9 mouse cellular contexts compared by ENCODE assay signal in the genomic region with DNA sequence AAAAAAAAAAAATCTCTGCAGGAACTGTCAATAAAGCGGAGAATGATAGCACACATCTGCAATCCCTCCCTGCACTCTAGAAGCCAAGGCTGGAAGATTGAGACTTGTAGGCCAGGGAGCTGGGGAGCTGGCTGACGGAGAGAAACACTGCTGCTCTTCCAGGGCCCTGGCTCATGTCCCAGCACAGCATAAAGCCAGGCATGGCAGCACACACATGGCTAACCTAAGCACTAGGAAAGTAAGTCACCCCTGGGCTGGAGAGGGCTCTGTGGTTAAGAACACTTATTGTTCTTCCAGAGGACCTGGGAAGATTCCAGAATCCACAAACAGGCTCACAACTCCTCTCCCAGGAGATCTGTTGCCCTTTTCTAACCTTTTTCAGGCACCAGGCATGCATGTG. TPM values are rescaled to one million over a fixed set of nuclear protein-coding genes. Genes with fewer than 3 reads are reported as not detected.
DNase-seq lines count a peak whose midpoint lies in the region; ATAC-seq and TF ChIP-seq lines count a peak whose summit lies in the region.
"Had no signal": no experiment of that assay in that cellular context is flagged by ENCODE, and none has a peak within 500 bp of the region (broad histone marks: within the 10 kb centered on the region; RNA-seq: fewer than 3 reads in every experiment).

No protein-coding gene starts in this region.

- H3K4me1 ChIP-seq in heart, embryonic 10.5 days = peaks cover 9% of the 10 kb centered on the region
- H3K4me1 ChIP-seq in lung, postnatal 0 days (ENCODE audit: insufficient read depth, low read depth, low read length) = 0 out of 2 replicates have a peak, but pooled peaks cover 6% of the 10 kb centered on the region
- H3K4me1 ChIP-seq: neural tube, embryonic 12.5 days had no signal

- H3K4me2 ChIP-seq in lung, postnatal 0 days (replicated peaks; ENCODE audit: low read depth, low read length) = no peak overlapping the region
- H3K4me2 ChIP-seq: neural tube, embryonic 12.5 days had no signal

- peaks cover 3% of the 10 kb centered on the region; the same call in 1 of the 2 replicates for H3K36me3 ChIP-seq in heart, embryonic 10.5 days
- no peaks in the 10 kb centered on the region for H3K36me3 ChIP-seq in lung, postnatal 0 days (ENCODE audit: insufficient read depth, low read length)

- DNase-seq in left cerebral cortex, adult 2 months (ENCODE audit: extremely low spot score in 1 of 2, low spot score in 2 of 2) = no peak
- DNase-seq in left cerebral cortex, postnatal 36 days (ENCODE audit: low spot score in 2 of 2) = no peak
- peak; percentile 58 to 76 for DNase-seq in cerebellum, postnatal 25 days
- DNase-seq in heart, embryonic 10.5 days (ENCODE audit: low spot score) = no peak
- peak; percentile 78 for DNase-seq in lung, postnatal 0 days (ENCODE audit: low spot score)
- no peak for DNase-seq in urinary bladder, postnatal 14 days (ENCODE audit: low spot score)
- DNase-seq in spleen, postnatal 10 days (ENCODE audit: low spot score in 2 of 2) = no peak
- no peak for DNase-seq in ovary, postnatal 10 days (ENCODE audit: low spot score)

- intact Hi-C loops in left cerebral cortex, adult 2 months (cut with DNase I) = no loop called here
- intact Hi-C loops in left cerebral cortex, postnatal 36 days (cut with DNase I) = no loop called here

- H3K9me3 ChIP-seq in heart, embryonic 10.5 days = no peaks in the 10 kb centered on the region
- no peaks in the 10 kb centered on the region for H3K9me3 ChIP-seq in lung, postnatal 0 days (ENCODE audit: low read length)
- H3K9me3 ChIP-seq: neural tube, embryonic 12.5 days had no signal

- no peaks in the 10 kb centered on the region for H3K27me3 ChIP-seq in heart, embryonic 10.5 days (ENCODE audit: insufficient read depth, poor library complexity, severe bottlenecking)
- H3K27me3 ChIP-seq in lung, postnatal 0 days (replicated peaks; ENCODE audit: insufficient read depth, low read length) = no peaks in the 10 kb centered on the region
- H3K27me3 ChIP-seq: neural tube, embryonic 12.5 days had no signal

- H3K27ac ChIP-seq in left cerebral cortex, adult 2 months = peak overlapping the region; percentile 50
- H3K27ac ChIP-seq in heart, embryonic 10.5 days = peak overlapping the region; percentile 3; the same call in 1 of the 2 replicates
- H3K27ac ChIP-seq in lung, postnatal 0 days (ENCODE audit: low read length) = peak overlapping the region; percentile 84
- H3K27ac ChIP-seq: neural tube, embryonic 12.5 days had no signal

- TF ChIP-seq EP300 in lung, postnatal 0 days (IDR thresholded peaks at IDR 0.05) = no peak

- H3K9ac ChIP-seq in lung, postnatal 0 days (replicated peaks; ENCODE audit: low read depth) = no peak overlapping the region
- H3K9ac ChIP-seq: neural tube, embryonic 12.5 days had no signal

- H3K4me3 ChIP-seq in left cerebral cortex, adult 2 months = no peak overlapping the region
- no peak overlapping the region for H3K4me3 ChIP-seq in heart, embryonic 10.5 days
- H3K4me3 ChIP-seq in lung, postnatal 0 days (ENCODE audit: low read depth, low read length) = no peak overlapping the region
- H3K4me3 ChIP-seq: neural tube, embryonic 12.5 days had no signal

- peak; percentile 34 for ATAC-seq in lung, postnatal 0 days

- TF ChIP-seq CTCF in left cerebral cortex, adult 2 months (IDR thresholded peaks at IDR 0.05) = no peak
- TF ChIP-seq CTCF in lung, postnatal 0 days (IDR thresholded peaks at IDR 0.05) = no peak

- WGBS in heart, embryonic 10.5 days = 76% methylated on average over 2 of the region's 2 CpGs
- WGBS in lung, postnatal 0 days = 34% methylated on average over 2 of the region's 2 CpGs

RNA-seq across cellular contexts. Expression of gene Pgd, which starts 6.1 kb away (rescaled TPM):
- 10 to 100 TPM; 35.1 to 36.5 TPM for total RNA-seq in left cerebral cortex, adult 2 months (2021)
- total RNA-seq in left cerebral cortex, postnatal 36 days (2021) = 10 to 100 TPM; 35.2 to 36.5 TPM
- 116 and 133 TPM in 2 replicates for polyA plus RNA-seq in heart, embryonic 10.5 days (2016; fragmentation: Nextera tagmentation; extraction: Ambion mirVana)
- polyA plus RNA-seq in lung, postnatal 0 days (2015; fragmentation: Nextera tagmentation; extraction: Ambion mirVana) = 113 and 119 TPM in 2 replicates

RNA-seq across cellular contexts. Expression of gene Cenps, which starts 35.2 kb away (rescaled TPM):
- total RNA-seq in left cerebral cortex, adult 2 months (2021) = 10 to 100 TPM; 30.5 to 32.7 TPM
- 10 to 100 TPM; 20.0 to 24.3 TPM for total RNA-seq in left cerebral cortex, postnatal 36 days (2021)
- 29.7 and 38.6 TPM in 2 replicates for polyA plus RNA-seq in heart, embryonic 10.5 days (2016; fragmentation: Nextera tagmentation; extraction: Ambion mirVana)
- 4.9 and 5.3 TPM in 2 replicates for polyA plus RNA-seq in lung, postnatal 0 days (2015; fragmentation: Nextera tagmentation; extraction: Ambion mirVana)

RNA-seq across cellular contexts. Expression of gene Cort, which starts 46.1 kb away (rescaled TPM):
- total RNA-seq in left cerebral cortex, adult 2 months (2021) = 10 to 100 TPM; 12.6 to 14.1 TPM
- 10 to 100 TPM; 12.1 to 14.8 TPM for total RNA-seq in left cerebral cortex, postnatal 36 days (2021)
- 0.28 TPM in 1 of 2 replicates, not detected in the other for polyA plus RNA-seq in heart, embryonic 10.5 days (2016; fragmentation: Nextera tagmentation; extraction: Ambion mirVana)
- 0.18 and 0.21 TPM in 2 replicates for polyA plus RNA-seq in lung, postnatal 0 days (2015; fragmentation: Nextera tagmentation; extraction: Ambion mirVana)

Comparison
In these comparisons a context has a peak if more than half of its experiments do, and no peak if none do; other contexts are left out.
1. DNase-seq: peak in cerebellum, postnatal 25 days (2 of 2) and lung, postnatal 0 days (single experiment); none in left cerebral cortex, adult 2 months (0 of 2), left cerebral cortex, postnatal 36 days (0 of 2), heart, embryonic 10.5 days (single experiment), urinary bladder, postnatal 14 days (single experiment), spleen, postnatal 10 days (0 of 2) and ovary, postnatal 10 days (single experiment).
2. H3K27ac ChIP-seq: peak in every context shown above with its lines; median percentile 84 in lung, postnatal 0 days; 50 in left cerebral cortex, adult 2 months; 3 in heart, embryonic 10.5 days.